Mouse (Mus musculus): ENCODE data around the gene Rfc2.

DNA sequence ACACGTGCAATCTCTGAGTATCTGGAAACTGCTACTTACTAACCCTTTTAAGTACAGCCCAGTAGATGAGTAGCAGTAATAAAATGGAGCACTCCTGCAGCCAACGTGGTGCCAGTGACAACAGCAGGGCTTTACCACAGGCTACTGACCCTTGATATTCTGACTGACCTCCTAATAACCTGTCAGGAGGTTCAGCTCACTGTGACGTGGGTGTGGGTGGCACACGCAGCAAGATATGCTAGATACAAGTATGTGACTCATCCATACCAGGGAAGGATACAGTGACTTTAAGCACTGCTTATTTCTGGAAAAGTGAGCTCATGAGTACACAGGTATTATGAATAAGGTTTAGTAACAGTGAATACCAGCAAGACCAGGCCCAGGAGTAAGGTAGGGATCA lies 48.3 kb downstream of the Rfc2 start:
- TF ChIP-seq POLR2A (IDR thresholded peaks at IDR 0.05; ENCODE audit: insufficient read length, low read depth) (no peak), MAX (IDR thresholded peaks at IDR 0.05; ENCODE audit: low read depth) (no peak)
